Mouse (Mus musculus) heart, postnatal 0 days (tissue): Measurements from ENCODE around the gene Txndc11.

ENCODE experiments used
- CTCF ChIP-seq: IDR thresholded peaks from 2 replicates; pipeline ENCODE4 v1.5.1; 2016; ENCODE audit warnings: antibody characterized with exemption, control low read depth, low read depth
- EP300 ChIP-seq: IDR thresholded peaks from 2 replicates; pipeline ENCODE4 v1.6.1; 2016; ENCODE audit warnings: antibody characterized with exemption, low read depth

GRCm38 (mm10) chr16:11051134-11051533 lies 83.3 kb downstream of the Txndc11 start:
- TF ChIP-seq CTCF (no peak), EP300 (no peak)
